Mouse (Mus musculus) forebrain, postnatal 0 days (tissue): ENCODE results near the gene Bcar1. TPM values are rescaled to one million over a fixed set of nuclear protein-coding genes. Genes with fewer than 3 reads are reported as not detected.

Source experiments
- ATAC-seq: fragments of 200-750 bp; cut with Nextera tagmentation; 2 replicates; pipeline ENCODE4 v1.8.0; 2017; ENCODE audit warnings: mild to moderate bottlenecking, moderate library complexity
- DNase-seq: peaks from one replicate; pipeline ENCODE4 v3.0.0-alpha.2; 2015
- H3K27ac ChIP-seq: fragments of 300-500 bp; sonication (generic); 2 replicates; pipeline ENCODE4 v1.5.1; 2014; ENCODE audit warnings: low read depth, mild to moderate bottlenecking, antibody characterized with exemption, low read length, moderate library complexity, mixed read lengths
- H3K27me3 ChIP-seq: fragments of 300-500 bp; sonication (generic); 2 replicates; pipeline ENCODE4 v1.6.1; 2014; ENCODE audit warnings: mild to moderate bottlenecking, low read length, mixed read lengths; ENCODE audit not compliant: insufficient read depth
- H3K36me3 ChIP-seq: fragments of 300-500 bp; sonication (generic); 2 replicates; pipeline ENCODE4 v1.6.1; 2014; ENCODE audit warnings: mild to moderate bottlenecking, moderate library complexity; ENCODE audit not compliant: insufficient read depth
- H3K4me1 ChIP-seq: fragments of 300-500 bp; sonication (generic); 2 replicates; pipeline ENCODE4 v1.6.1; 2014; ENCODE audit warnings: antibody characterized with exemption; ENCODE audit not compliant: insufficient read depth
- H3K4me2 ChIP-seq: fragments of 300-500 bp; sonication (generic); 2 replicates; pipeline ENCODE4 v1.6.1; 2014; ENCODE audit warnings: low read depth, mild to moderate bottlenecking, moderate library complexity
- H3K4me3 ChIP-seq: fragments of 300-500 bp; sonication (generic); 2 replicates; pipeline ENCODE4 v1.5.1; 2014; ENCODE audit warnings: low read depth, low read length, mixed read lengths
- H3K9ac ChIP-seq: fragments of 300-500 bp; sonication (generic); 2 replicates; pipeline ENCODE4 v1.6.1; 2014; ENCODE audit warnings: mild to moderate bottlenecking
- H3K9me3 ChIP-seq: fragments of 300-500 bp; sonication (generic); 2 replicates; pipeline ENCODE4 v1.6.1; 2016; ENCODE audit warnings: low read length
- CTCF ChIP-seq: sonication (generic); IDR thresholded peaks from 2 replicates; pipeline ENCODE4 v1.5.1; 2016; ENCODE audit warnings: antibody characterized with exemption, control low read depth, low read depth
- WGBS: fragments of 180-500 bp; shearing (Covaris S2); extraction: QIAGEN DNeasy Blood & Tissue Kit; methylation state at CpG from one replicate; pipeline ENCODE4 v1.1.7; 2014; 5-methylcytosine and 5-hydroxymethylcytosine counted together
- polyA plus RNA-seq: library from polyadenylated mRNA; unstranded; fragments of >200 nt; fragmentation: Nextera tagmentation; extraction: Ambion mirVana; gene quantifications from 2 replicates; pipeline ENCODE4 v1.2.1, GENCODE M21; 2015
- total RNA-seq: library from RNA; depleted of rRNA; stranded (reverse); fragments of >200 nt; gene quantifications from 2 replicates; pipeline ENCODE4 v1.2.3, GENCODE M21; 2014

Gene Bcar1
- total and polyA plus RNA-seq, 2 experiments from 2014 or later, result 43.4 to 60.3 TPM

- H3K4me1 ChIP-seq, result no peaks in the 10 kb centered on the region
- H3K9me3 ChIP-seq, result no peaks in the 10 kb centered on the region
- no peaks in the 10 kb centered on the region for H3K27me3 ChIP-seq
- TF ChIP-seq CTCF, result no peak
- DNase-seq (no peak), ATAC-seq (no peak)
- 70% methylated on average over 5 of the region's 5 CpGs for WGBS
- H3K4me2 ChIP-seq, result no peak overlapping the region
- no peak overlapping the region for H3K4me3 ChIP-seq
- H3K36me3 ChIP-seq, result peaks cover 2% of the 10 kb centered on the region; the same call in 1 of the 2 replicates
- no peak overlapping the region for H3K27ac ChIP-seq
- no peak overlapping the region for H3K9ac ChIP-seq
These were observed 15.2 kb upstream of the Bcar1 start for GRCm38 (mm10) chr8:111758817-111759216.

GRCm38 (mm10) chr8:111757599-111757998, 14.0 kb upstream of the Bcar1 start:
- no peaks in the 10 kb centered on the region for H3K27me3 ChIP-seq
- H3K9me3 ChIP-seq, result no peaks in the 10 kb centered on the region
- H3K36me3 ChIP-seq, result no peaks in the 10 kb centered on the region
- no peak overlapping the region for H3K9ac ChIP-seq
- ATAC-seq, result no peak
- H3K4me1 ChIP-seq, result no peaks in the 10 kb centered on the region
- DNase-seq, result no peak
- no peak overlapping the region for H3K27ac ChIP-seq
- no peak for TF ChIP-seq CTCF
- no peak overlapping the region for H3K4me2 ChIP-seq
- 87% methylated on average over 9 of the region's 9 CpGs for WGBS
- no peak overlapping the region for H3K4me3 ChIP-seq

- Histone ChIP-seq H3K27ac (no peak overlapping the region), H3K9me3 (no peaks in the 10 kb centered on the region), H3K36me3 (no peaks in the 10 kb centered on the region), H3K4me3 (no peak overlapping the region), H3K4me1 (no peaks in the 10 kb centered on the region), H3K4me2 (no peak overlapping the region), H3K27me3 (no peaks in the 10 kb centered on the region), H3K9ac (no peak overlapping the region)
- no peak for DNase-seq
- ATAC-seq, result no peak
- WGBS, result 88% methylated on average over 6 of the region's 6 CpGs
- no peak for TF ChIP-seq CTCF
These were observed 11.1 kb upstream of the Bcar1 start for GRCm38 (mm10) chr8:111754736-111755135.

GRCm38 (mm10) chr8:111754088-111754487, 10.5 kb upstream of the Bcar1 start:
- no peaks in the 10 kb centered on the region for H3K9me3 ChIP-seq
- H3K4me1 ChIP-seq, result no peaks in the 10 kb centered on the region
- DNase-seq, result no peak
- 71% methylated on average over 2 of the region's 2 CpGs for WGBS
- H3K4me2 ChIP-seq, result no peak overlapping the region
- H3K27ac ChIP-seq, result no peak overlapping the region
- H3K27me3 ChIP-seq, result no peaks in the 10 kb centered on the region
- H3K36me3 ChIP-seq, result no peaks in the 10 kb centered on the region
- TF ChIP-seq CTCF, result no peak
- no peak overlapping the region for H3K4me3 ChIP-seq
- H3K9ac ChIP-seq, result no peak overlapping the region
- ATAC-seq, result no peak

- H3K4me3 ChIP-seq, result no peak overlapping the region
- no peaks in the 10 kb centered on the region for H3K27me3 ChIP-seq
- TF ChIP-seq CTCF, result no peak
- H3K9me3 ChIP-seq, result no peaks in the 10 kb centered on the region
- no peaks in the 10 kb centered on the region for H3K36me3 ChIP-seq
- no peak overlapping the region for H3K9ac ChIP-seq
- H3K27ac ChIP-seq, result no peak overlapping the region
- H3K4me2 ChIP-seq, result no peak overlapping the region
- WGBS, result 63% methylated on average over 6 of the region's 6 CpGs
- no peak for DNase-seq
- peaks cover 15% of the 10 kb centered on the region for H3K4me1 ChIP-seq
- ATAC-seq, result no peak
These were observed 5.2 kb upstream of the Bcar1 start for GRCm38 (mm10) chr8:111748766-111749165.

GRCm38 (mm10) chr8:111747866-111748649, 4.4 kb upstream of the Bcar1 start:
- H3K27me3 ChIP-seq, result no peaks in the 10 kb centered on the region
- peaks cover 15% of the 10 kb centered on the region for H3K4me1 ChIP-seq
- 84% methylated on average over 8 of the region's 8 CpGs for WGBS
- no peak overlapping the region for H3K4me3 ChIP-seq
- H3K9me3 ChIP-seq, result no peaks in the 10 kb centered on the region
- DNase-seq (no peak), ATAC-seq (no peak)
- H3K4me2 ChIP-seq, result no peak overlapping the region
- TF ChIP-seq CTCF, result no peak
- no peaks in the 10 kb centered on the region for H3K36me3 ChIP-seq
- H3K9ac ChIP-seq, result no peak overlapping the region
- H3K27ac ChIP-seq, result no peak overlapping the region

GRCm38 (mm10) chr8:111746582-111747465, 3.2 kb upstream of the Bcar1 start:
- no peak overlapping the region for H3K4me3 ChIP-seq
- no peak overlapping the region for H3K9ac ChIP-seq
- no peak for ATAC-seq
- H3K27me3 ChIP-seq, result no peaks in the 10 kb centered on the region
- no peak for TF ChIP-seq CTCF
- H3K9me3 ChIP-seq, result no peaks in the 10 kb centered on the region
- 77% methylated on average over 13 of the region's 13 CpGs for WGBS
- no peaks in the 10 kb centered on the region for H3K36me3 ChIP-seq
- no peak overlapping the region for H3K27ac ChIP-seq
- no peak overlapping the region for H3K4me2 ChIP-seq
- DNase-seq, result no peak
- H3K4me1 ChIP-seq, result peaks cover 21% of the 10 kb centered on the region
